Mouse (Mus musculus) bone marrow macrophage, adult 2 months (primary cell): ENCODE data around the gene Calm3. TPM values are rescaled to one million over a fixed set of nuclear protein-coding genes. Genes with fewer than 3 reads are reported as not detected.

Experiments
- H3K27ac ChIP-seq: 2 replicates; pipeline ENCODE4 v1.5.1; 2012; ENCODE audit warnings: low read depth, low read length; ENCODE audit not compliant: insufficient read depth
- H3K4me1 ChIP-seq: 2 replicates; pipeline ENCODE4 v1.6.1; 2012; ENCODE audit warnings: low read length; ENCODE audit not compliant: control insufficient read depth, insufficient read depth
- H3K4me3 ChIP-seq: 2 replicates; pipeline ENCODE4 v1.5.1; 2012; ENCODE audit warnings: mild to moderate bottlenecking, low read length, moderate library complexity; ENCODE audit not compliant: insufficient read depth
- CTCF ChIP-seq: IDR thresholded peaks from 2 replicates; pipeline ENCODE4 v1.5.1; 2012; ENCODE audit warnings: low read depth, mild to moderate bottlenecking, low read length, moderate library complexity
- POLR2A ChIP-seq: IDR thresholded peaks from 2 replicates; pipeline ENCODE4 v1.6.1; 2012; ENCODE audit warnings: mild to moderate bottlenecking, low read depth, low read length, borderline replicate concordance
- polyA plus RNA-seq: library from polyadenylated mRNA; stranded (reverse); fragments of >200 nt; gene quantifications from 2 replicates; pipeline ENCODE4 v1.2.4, GENCODE M21; 2012; ENCODE audit not compliant: missing spikeins, insufficient read depth, insufficient read length

Gene Calm3
- polyA plus RNA-seq, 1 experiment: 373 TPM

GRCm38 (mm10) chr7:16906889-16907559 is 16.9 kb downstream of the Calm3 start:
- H3K27ac ChIP-seq: no peak overlapping the region
- H3K4me3 ChIP-seq: peak overlapping the region; percentile 38; the same call in 1 of the 2 replicates
- peaks cover 75% of the 10 kb centered on the region for H3K4me1 ChIP-seq
- TF ChIP-seq CTCF (no peak), POLR2A (no peak)

- TF ChIP-seq CTCF: no peak
- no peak for TF ChIP-seq POLR2A
- H3K4me1 ChIP-seq: peaks cover 80% of the 10 kb centered on the region
- peak within 1 kb of the TSS; percentile 37 for H3K27ac ChIP-seq
- peak within 1 kb of the TSS; percentile 38; the same call in 1 of the 2 replicates for H3K4me3 ChIP-seq
Measured at GRCm38 (mm10) chr7:16906281-16906680, 17.6 kb downstream of the Calm3 start, which contains the start of gene Ptgir. Ptgir (plus strand) TSS chr7:16906490.

GRCm38 (mm10) chr7:16905491-16906021 is 18.4 kb downstream of the Calm3 start:
- peaks cover 86% of the 10 kb centered on the region for H3K4me1 ChIP-seq
- TF ChIP-seq POLR2A (no peak), CTCF (no peak)

GRCm38 (mm10) chr7:16904120-16904675 is 19.7 kb downstream of the Calm3 start:
- peaks cover 90% of the 10 kb centered on the region for H3K4me1 ChIP-seq
- no peak for TF ChIP-seq CTCF
- TF ChIP-seq POLR2A: no peak
- no peak overlapping the region for H3K27ac ChIP-seq
- H3K4me3 ChIP-seq: no peak overlapping the region

More at GRCm38 (mm10) chr7:16905491-16906021, 18.4 kb downstream of the Calm3 start:
- Histone ChIP-seq H3K27ac (peak overlapping the region; percentile 33), H3K4me3 (no peak overlapping the region)

GRCm38 (mm10) chr7:16903439-16903955 is 20.4 kb downstream of the Calm3 start:
- Histone ChIP-seq H3K4me3 (no peak overlapping the region), H3K4me1 (peaks cover 85% of the 10 kb centered on the region), H3K27ac (0 out of 2 replicates have a peak overlapping the region, but pooled peaks have one; percentile 7)
- TF ChIP-seq POLR2A (no peak), CTCF (no peak)

- Histone ChIP-seq H3K27ac (0 out of 2 replicates have a peak overlapping the region, but pooled peaks have one; percentile 0), H3K4me1 (peaks cover 59% of the 10 kb centered on the region), H3K4me3 (no peak overlapping the region)
- TF ChIP-seq CTCF (no peak), POLR2A (no peak)
Measured at GRCm38 (mm10) chr7:16900526-16900925, 23.4 kb downstream of the Calm3 start.

GRCm38 (mm10) chr7:16895511-16895910 is 28.4 kb downstream of the Calm3 start:
- H3K4me1 ChIP-seq: peaks cover 18% of the 10 kb centered on the region
- H3K4me3 ChIP-seq: peak overlapping the region; percentile 33; the same call in 1 of the 2 replicates
- H3K27ac ChIP-seq: no peak overlapping the region
- TF ChIP-seq POLR2A: no peak
- TF ChIP-seq CTCF: no peak

- peak overlapping the region; percentile 33 for H3K4me3 ChIP-seq
- no peak for TF ChIP-seq POLR2A
- peak; percentile 41; the same call in 1 of the 2 replicates for TF ChIP-seq CTCF
- H3K4me1 ChIP-seq: peaks cover 13% of the 10 kb centered on the region
- H3K27ac ChIP-seq: no peak overlapping the region
Measured at GRCm38 (mm10) chr7:16895000-16895399, 28.9 kb downstream of the Calm3 start.

GRCm38 (mm10) chr7:16894279-16894678 is 29.6 kb downstream of the Calm3 start:
- H3K4me1 ChIP-seq: peaks cover 6% of the 10 kb centered on the region
- TF ChIP-seq CTCF: no peak
- H3K4me3 ChIP-seq: no peak overlapping the region
- H3K27ac ChIP-seq: no peak overlapping the region

- TF ChIP-seq POLR2A (no peak), CTCF (no peak)
- Histone ChIP-seq H3K27ac (no peak overlapping the region), H3K4me1 (0 out of 2 replicates have a peak, but pooled peaks cover 3% of the 10 kb centered on the region), H3K4me3 (no peak overlapping the region)
Measured at GRCm38 (mm10) chr7:16893612-16894011, 30.3 kb downstream of the Calm3 start.
